Mouse (Mus musculus): Measurements from ENCODE around the gene Pik3cg. TPM values are rescaled to one million over a fixed set of nuclear protein-coding genes. Genes with fewer than 3 reads are reported as not detected.

Gene Pik3cg
- polyA plus RNA-seq, 1 experiment = 4.9 TPM

GRCm38 (mm10) chr12:32138362-32138761 is 70.1 kb downstream of the Pik3cg start:
- H3K4me1 ChIP-seq (ENCODE audit: control insufficient read depth, insufficient read depth, low read length) = no peaks in the 10 kb centered on the region
- WGBS = 49% methylated on average over 9 of the region's 9 CpGs
- no peak overlapping the region for H3K4me3 ChIP-seq (replicated peaks; ENCODE audit: extremely low read depth, low read depth, low read length)
- no peak for TF ChIP-seq POLR2A (IDR thresholded peaks at IDR 0.05; ENCODE audit: borderline replicate concordance, extremely low read depth, low read depth, low read length)
- no peak for TF ChIP-seq CTCF (IDR thresholded peaks at IDR 0.05; ENCODE audit: insufficient read depth, low read length)
- no peak for DNase-seq

GRCm38 (mm10) chr12:32137542-32137941 is 70.9 kb downstream of the Pik3cg start:
- 62% methylated on average over 2 of the region's 2 CpGs for WGBS
- DNase-seq = no peak
- Histone ChIP-seq H3K4me1 (ENCODE audit: control insufficient read depth, insufficient read depth, low read length) (no peaks in the 10 kb centered on the region), H3K4me3 (replicated peaks; ENCODE audit: extremely low read depth, low read depth, low read length) (no peak overlapping the region)
- TF ChIP-seq POLR2A (IDR thresholded peaks at IDR 0.05; ENCODE audit: borderline replicate concordance, extremely low read depth, low read depth, low read length) (no peak), CTCF (IDR thresholded peaks at IDR 0.05; ENCODE audit: insufficient read depth, low read length) (no peak)

GRCm38 (mm10) chr12:32127599-32128507 is 80.6 kb downstream of the Pik3cg start:
- WGBS = 34% methylated on average over 14 of the region's 14 CpGs
- TF ChIP-seq CTCF (IDR thresholded peaks at IDR 0.05; ENCODE audit: insufficient read depth, low read length) = no peak
- no peak for TF ChIP-seq POLR2A (IDR thresholded peaks at IDR 0.05; ENCODE audit: borderline replicate concordance, extremely low read depth, low read depth, low read length)
- Histone ChIP-seq H3K4me3 (replicated peaks; ENCODE audit: extremely low read depth, low read depth, low read length) (no peak overlapping the region), H3K4me1 (ENCODE audit: control insufficient read depth, insufficient read depth, low read length) (no peaks in the 10 kb centered on the region)
- no peak for DNase-seq

- Histone ChIP-seq H3K4me1 (ENCODE audit: control insufficient read depth, insufficient read depth, low read length) (no peaks in the 10 kb centered on the region), H3K4me3 (replicated peaks; ENCODE audit: extremely low read depth, low read depth, low read length) (no peak overlapping the region)
- DNase-seq = no peak
- TF ChIP-seq POLR2A (IDR thresholded peaks at IDR 0.05; ENCODE audit: borderline replicate concordance, extremely low read depth, low read depth, low read length) (no peak), CTCF (IDR thresholded peaks at IDR 0.05; ENCODE audit: insufficient read depth, low read length) (no peak)
- 62% methylated on average over 2 of the region's 2 CpGs for WGBS
Measured at GRCm38 (mm10) chr12:32127158-32127557, 81.3 kb downstream of the Pik3cg start.

GRCm38 (mm10) chr12:32124456-32124855 is 84.0 kb downstream of the Pik3cg start:
- H3K4me3 ChIP-seq (replicated peaks; ENCODE audit: extremely low read depth, low read depth, low read length) = no peak overlapping the region
- WGBS = 86% methylated on average over 2 of the region's 2 CpGs
- no peaks in the 10 kb centered on the region for H3K4me1 ChIP-seq (ENCODE audit: control insufficient read depth, insufficient read depth, low read length)
- TF ChIP-seq CTCF (IDR thresholded peaks at IDR 0.05; ENCODE audit: insufficient read depth, low read length) (no peak), POLR2A (IDR thresholded peaks at IDR 0.05; ENCODE audit: borderline replicate concordance, extremely low read depth, low read depth, low read length) (no peak)
- DNase-seq = no peak

- H3K4me1 ChIP-seq (ENCODE audit: control insufficient read depth, insufficient read depth, low read length) = no peaks in the 10 kb centered on the region
- TF ChIP-seq CTCF (IDR thresholded peaks at IDR 0.05; ENCODE audit: insufficient read depth, low read length) (no peak), POLR2A (IDR thresholded peaks at IDR 0.05; ENCODE audit: borderline replicate concordance, extremely low read depth, low read depth, low read length) (no peak)
- WGBS = 73% methylated on average over 8 of the region's 8 CpGs
- no peak overlapping the region for H3K4me3 ChIP-seq (replicated peaks; ENCODE audit: extremely low read depth, low read depth, low read length)
- no peak for DNase-seq
Measured at GRCm38 (mm10) chr12:32124030-32124429, 84.4 kb downstream of the Pik3cg start.

- Histone ChIP-seq H3K4me1 (ENCODE audit: control insufficient read depth, insufficient read depth, low read length) (no peaks in the 10 kb centered on the region), H3K4me3 (replicated peaks; ENCODE audit: extremely low read depth, low read depth, low read length) (no peak overlapping the region)
- no peak for DNase-seq
- TF ChIP-seq POLR2A (IDR thresholded peaks at IDR 0.05; ENCODE audit: borderline replicate concordance, extremely low read depth, low read depth, low read length) (no peak), CTCF (IDR thresholded peaks at IDR 0.05; ENCODE audit: insufficient read depth, low read length) (no peak)
- 64% methylated on average over 5 of the region's 5 CpGs for WGBS
Measured at GRCm38 (mm10) chr12:32123559-32123958, 84.9 kb downstream of the Pik3cg start.

Other genes starting within 250 kb of the Pik3cg start
- gene Prkar2b, start 147.4 kb downstream of the Pik3cg start, polyA plus RNA-seq (2012; rRNA removed) = 10.9 and 12.2 TPM in 2 replicates
- 11.9 and 18.4 TPM in 2 replicates for gene Ccdc71l, start 170.0 kb upstream of the Pik3cg start, polyA plus RNA-seq (2012; rRNA removed)